Mouse (Mus musculus) hindbrain, embryonic 15.5 days (tissue): ENCODE measurements around the gene Atraid. TPM values are rescaled to one million over a fixed set of nuclear protein-coding genes. Genes with fewer than 3 reads are reported as not detected.
A peak's percentile ranks its signal among the peaks of the same experiment; 100 is the strongest.
"Not testable (repeated sequence)": the region's sequence is repeated elsewhere in the genome, so short reads cannot be mapped to it uniquely, and the experiment has no call there.

Experiments used
- ATAC-seq: fragments of 200-750 bp; cut with Nextera tagmentation; 2 replicates; pipeline ENCODE4 v1.8.0; 2017; ENCODE audit warnings: low read depth, moderate number of reproducible peaks, moderate TSS enrichment; ENCODE audit not compliant: low FRiP score
- H3K27ac ChIP-seq: fragments of 300-500 bp; sonication (generic); replicated peaks from 2 replicates; pipeline ENCODE4 v1.5.1; 2015; ENCODE audit warnings: mild to moderate bottlenecking, inconsistent platforms
- H3K27me3 ChIP-seq: fragments of 300-500 bp; sonication (generic); 2 replicates; pipeline ENCODE4 v1.6.1; 2015; ENCODE audit warnings: control low read depth, inconsistent platforms
- H3K36me3 ChIP-seq: fragments of 300-500 bp; sonication (generic); 2 replicates; pipeline ENCODE4 v1.6.1; 2015; ENCODE audit warnings: control low read depth, inconsistent platforms
- H3K4me1 ChIP-seq: fragments of 300-500 bp; sonication (generic); replicated peaks from 2 replicates; pipeline ENCODE4 v1.6.1; 2015; ENCODE audit warnings: control low read depth, inconsistent platforms
- H3K4me2 ChIP-seq: fragments of 300-500 bp; sonication (generic); 2 replicates; pipeline ENCODE4 v1.6.1; 2015; ENCODE audit warnings: moderate library complexity, mild to moderate bottlenecking, inconsistent platforms
- H3K4me3 ChIP-seq: fragments of 300-500 bp; sonication (generic); 2 replicates; pipeline ENCODE4 v1.5.1; 2015; ENCODE audit warnings: mild to moderate bottlenecking, inconsistent platforms
- H3K9ac ChIP-seq: fragments of 300-500 bp; sonication (generic); 2 replicates; pipeline ENCODE4 v1.6.1; 2015; ENCODE audit warnings: inconsistent platforms
- H3K9me3 ChIP-seq: fragments of 300-500 bp; sonication (generic); 2 replicates; pipeline ENCODE4 v1.6.1; 2016; ENCODE audit warnings: control low read depth, inconsistent platforms
- WGBS: fragments of 180-500 bp; shearing (Covaris S2); methylation state at CpG from one replicate; pipeline ENCODE4 v1.1.7; 2015; 5-methylcytosine and 5-hydroxymethylcytosine counted together
- polyA plus RNA-seq: library from polyadenylated mRNA; unstranded; fragments of >200 nt; fragmentation: Nextera tagmentation; extraction: Ambion mirVana; gene quantifications from 2 replicates; pipeline ENCODE4 v1.2.1, GENCODE M21; 2015

Gene Atraid
- polyA plus RNA-seq: 161 and 176 TPM in 2 replicates

- Histone ChIP-seq H3K4me2 (peak within 1 kb of the TSS; percentile 78), H3K27ac (peak within 1 kb of the TSS; percentile 98), H3K9me3 (no peaks in the 10 kb centered on the region), H3K9ac (peak within 1 kb of the TSS; percentile 94), H3K4me3 (peak within 1 kb of the TSS; percentile 91), H3K36me3 (no peaks in the 10 kb centered on the region; the same call in 1 of the 2 replicates), H3K4me1 (peaks cover 14% of the 10 kb centered on the region), H3K27me3 (no peaks in the 10 kb centered on the region)
- ATAC-seq: peak; percentile 98
- under 1% methylated on average over 73 of the region's 73 CpGs for WGBS
Measured at GRCm38 (mm10) chr5:31047848-31048762, at the start of gene Atraid. Gene Atraid (plus strand): TSS chr5:31048312.

- Histone ChIP-seq H3K36me3 (no peaks in the 10 kb centered on the region), H3K9me3 (no peaks in the 10 kb centered on the region), H3K4me1 (no peaks in the 10 kb centered on the region), H3K4me2 (no peak overlapping the region), H3K27me3 (no peaks in the 10 kb centered on the region), H3K27ac (no peak overlapping the region), H3K9ac (no peak overlapping the region), H3K4me3 (no peak overlapping the region)
- ATAC-seq: no peak
- 69% methylated on average over 5 of the region's 5 CpGs for WGBS
Measured at GRCm38 (mm10) chr5:30999324-30999723, 48.8 kb upstream of the Atraid start.

- Histone ChIP-seq H3K36me3 (no peaks in the 10 kb centered on the region), H3K27ac (no peak overlapping the region), H3K4me1 (no peaks in the 10 kb centered on the region), H3K9me3 (no peaks in the 10 kb centered on the region), H3K27me3 (no peaks in the 10 kb centered on the region), H3K4me2 (no peak overlapping the region), H3K9ac (no peak overlapping the region), H3K4me3 (no peak overlapping the region)
- WGBS: 81% methylated on average over 7 of the region's 7 CpGs
- no peak for ATAC-seq
Measured at GRCm38 (mm10) chr5:31000122-31000521, 48.0 kb upstream of the Atraid start.

- Histone ChIP-seq H3K27ac (no peak overlapping the region), H3K9ac (no peak overlapping the region), H3K36me3 (no peaks in the 10 kb centered on the region), H3K4me1 (no peaks in the 10 kb centered on the region), H3K9me3 (no peaks in the 10 kb centered on the region), H3K4me3 (no peak overlapping the region), H3K27me3 (no peaks in the 10 kb centered on the region), H3K4me2 (no peak overlapping the region)
- ATAC-seq: no peak
- 91% methylated on average over 2 of the region's 2 CpGs for WGBS
Measured at GRCm38 (mm10) chr5:31000993-31001392, 47.1 kb upstream of the Atraid start.

GRCm38 (mm10) chr5:31001560-31001959 is 46.6 kb upstream of the Atraid start:
- Histone ChIP-seq H3K4me3 (no peak overlapping the region), H3K4me1 (no peaks in the 10 kb centered on the region), H3K4me2 (no peak overlapping the region), H3K9me3 (no peaks in the 10 kb centered on the region), H3K27me3 (no peaks in the 10 kb centered on the region), H3K9ac (no peak overlapping the region), H3K36me3 (no peaks in the 10 kb centered on the region), H3K27ac (no peak overlapping the region)
- ATAC-seq: no peak
- WGBS: 80% methylated on average over 4 of the region's 4 CpGs

- H3K9me3 ChIP-seq: no peaks in the 10 kb centered on the region
- no peaks in the 10 kb centered on the region for H3K27me3 ChIP-seq
- no peaks in the 10 kb centered on the region for H3K36me3 ChIP-seq
- H3K4me2 ChIP-seq: no peak overlapping the region
- H3K27ac ChIP-seq: no peak overlapping the region
- peak; percentile 76 for ATAC-seq
- H3K4me1 ChIP-seq: no peaks in the 10 kb centered on the region
- no peak overlapping the region for H3K9ac ChIP-seq
- 6% methylated on average over 5 of the region's 5 CpGs for WGBS
- no peak overlapping the region for H3K4me3 ChIP-seq
Measured at GRCm38 (mm10) chr5:31004184-31004583, 43.9 kb upstream of the Atraid start.

- ATAC-seq: no peak
- H3K4me3 ChIP-seq: no peak overlapping the region
- no peak overlapping the region for H3K9ac ChIP-seq
- no peak overlapping the region for H3K4me2 ChIP-seq
- no peaks in the 10 kb centered on the region for H3K36me3 ChIP-seq
- H3K9me3 ChIP-seq: no peaks in the 10 kb centered on the region
- H3K27me3 ChIP-seq: no peaks in the 10 kb centered on the region
- no peaks in the 10 kb centered on the region for H3K4me1 ChIP-seq
- no peak overlapping the region for H3K27ac ChIP-seq
- WGBS: 75% methylated on average over 3 of the region's 3 CpGs
Measured at GRCm38 (mm10) chr5:31012737-31013136, 35.4 kb upstream of the Atraid start.

- no peak overlapping the region for H3K4me3 ChIP-seq
- WGBS: 90% methylated on average over 2 of the region's 2 CpGs
- no peak overlapping the region for H3K27ac ChIP-seq
- H3K27me3 ChIP-seq: no peaks in the 10 kb centered on the region
- no peaks in the 10 kb centered on the region for H3K36me3 ChIP-seq
- H3K9me3 ChIP-seq: no peaks in the 10 kb centered on the region
- no peak overlapping the region for H3K4me2 ChIP-seq
- no peak overlapping the region for H3K9ac ChIP-seq
- no peaks in the 10 kb centered on the region for H3K4me1 ChIP-seq
- ATAC-seq: no peak
Measured at GRCm38 (mm10) chr5:31015913-31016312, 32.2 kb upstream of the Atraid start.

- not testable (repeated sequence) for H3K9ac ChIP-seq, H3K27ac ChIP-seq, H3K36me3 ChIP-seq, ATAC-seq, H3K4me2 ChIP-seq, H3K4me3 ChIP-seq, H3K4me1 ChIP-seq, H3K27me3 ChIP-seq, H3K9me3 ChIP-seq
- 86% methylated on average over 5 of the region's 5 CpGs for WGBS
Measured at GRCm38 (mm10) chr5:31021790-31022189, 26.3 kb upstream of the Atraid start.

- no peak for ATAC-seq
- Histone ChIP-seq H3K9me3 (no peaks in the 10 kb centered on the region), H3K9ac (no peak overlapping the region), H3K36me3 (no peaks in the 10 kb centered on the region), H3K4me3 (no peak overlapping the region), H3K27ac (no peak overlapping the region), H3K4me2 (no peak overlapping the region), H3K4me1 (no peaks in the 10 kb centered on the region), H3K27me3 (no peaks in the 10 kb centered on the region)
- 33% methylated on average over 1 of the region's 1 CpGs for WGBS
Measured at GRCm38 (mm10) chr5:31022690-31023089, 25.4 kb upstream of the Atraid start.

- no peak overlapping the region for H3K4me2 ChIP-seq
- H3K4me1 ChIP-seq: no peaks in the 10 kb centered on the region
- H3K4me3 ChIP-seq: no peak overlapping the region
- no peaks in the 10 kb centered on the region for H3K27me3 ChIP-seq
- H3K9me3 ChIP-seq: no peaks in the 10 kb centered on the region
- WGBS: 11% methylated on average over 4 of the region's 4 CpGs
- ATAC-seq: no peak
- H3K9ac ChIP-seq: no peak overlapping the region
- H3K27ac ChIP-seq: no peak overlapping the region
- H3K36me3 ChIP-seq: no peaks in the 10 kb centered on the region
Measured at GRCm38 (mm10) chr5:31023254-31023653, 24.9 kb upstream of the Atraid start.

- no peaks in the 10 kb centered on the region for H3K27me3 ChIP-seq
- no peak overlapping the region for H3K4me2 ChIP-seq
- no peak for ATAC-seq
- H3K4me1 ChIP-seq: no peaks in the 10 kb centered on the region
- H3K27ac ChIP-seq: no peak overlapping the region
- no peaks in the 10 kb centered on the region for H3K9me3 ChIP-seq
- no peak overlapping the region for H3K9ac ChIP-seq
- no peak overlapping the region for H3K4me3 ChIP-seq
- no peaks in the 10 kb centered on the region for H3K36me3 ChIP-seq
Measured at GRCm38 (mm10) chr5:31024641-31025040, 23.5 kb upstream of the Atraid start.
